Mouse (Mus musculus): ENCODE measurements at regions not wholly inside any gene's neighbourhood (a gene's known extent, or its start where the extent isn't known, plus 50 kb on each side); places are given as distances from the start of the nearest gene placed in this dataset.

GRCm38 (mm10) chr10:19140628-19141027 lies 125.2 kb upstream of the Tnfaip3 start:
- no peak for DNase-seq (ENCODE audit: low read depth, low spot score)

DNA sequence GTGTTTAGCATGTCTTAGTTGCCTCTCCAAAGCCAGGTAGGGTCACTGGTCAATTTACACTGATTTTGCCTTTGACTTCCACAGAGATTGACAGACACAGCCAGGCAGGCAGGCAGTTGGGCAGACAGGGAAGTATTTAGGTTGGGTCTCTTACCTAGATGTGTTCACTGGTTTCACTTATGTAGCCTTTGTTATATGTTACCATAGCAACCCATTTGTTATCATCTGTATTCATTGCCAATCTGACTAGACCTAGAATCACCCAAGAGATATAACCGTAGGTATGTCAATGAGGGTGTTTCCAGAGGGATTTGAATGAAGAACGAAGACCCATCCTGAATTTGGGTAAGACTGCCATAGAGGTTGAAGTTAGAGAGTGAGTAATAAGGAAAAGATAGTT lies 123.8 kb upstream of the Tnfaip3 start:
- no peak for DNase-seq (ENCODE audit: low read depth, low spot score)

DNA sequence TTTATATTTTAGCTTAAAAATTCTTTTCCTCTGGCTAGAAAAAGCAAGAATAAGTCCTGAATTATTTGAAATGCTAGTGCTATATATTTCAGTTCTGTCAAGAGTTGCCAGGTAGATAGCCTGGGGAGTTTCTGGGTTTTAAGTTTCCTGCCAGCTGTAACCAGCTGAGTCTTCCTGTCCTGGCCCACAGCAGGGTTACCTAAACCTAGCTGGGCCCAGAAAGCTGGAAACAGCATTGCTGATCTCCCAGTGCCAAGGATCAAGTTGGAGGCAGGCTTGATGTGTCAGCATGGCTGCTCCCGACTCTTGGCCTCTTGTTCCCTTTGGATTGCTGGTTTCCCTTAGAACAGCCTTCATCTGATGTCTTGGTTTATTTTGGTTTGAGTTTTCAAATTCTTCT lies 122.8 kb upstream of the Tnfaip3 start:
- no peak for DNase-seq (ENCODE audit: low read depth, low spot score)

GRCm38 (mm10) chr10:19127581-19128291 lies 112.3 kb upstream of the Tnfaip3 start:
- DNase-seq (ENCODE audit: low read depth, low spot score) = no peak

GRCm38 (mm10) chr10:19126922-19127321 lies 111.5 kb upstream of the Tnfaip3 start:
- DNase-seq (ENCODE audit: low read depth, low spot score) = no peak

- no peak for DNase-seq (ENCODE audit: low read depth, low spot score)
Observed at GRCm38 (mm10) chr10:19126438-19126837, 111.0 kb upstream of the Tnfaip3 start.

DNA sequence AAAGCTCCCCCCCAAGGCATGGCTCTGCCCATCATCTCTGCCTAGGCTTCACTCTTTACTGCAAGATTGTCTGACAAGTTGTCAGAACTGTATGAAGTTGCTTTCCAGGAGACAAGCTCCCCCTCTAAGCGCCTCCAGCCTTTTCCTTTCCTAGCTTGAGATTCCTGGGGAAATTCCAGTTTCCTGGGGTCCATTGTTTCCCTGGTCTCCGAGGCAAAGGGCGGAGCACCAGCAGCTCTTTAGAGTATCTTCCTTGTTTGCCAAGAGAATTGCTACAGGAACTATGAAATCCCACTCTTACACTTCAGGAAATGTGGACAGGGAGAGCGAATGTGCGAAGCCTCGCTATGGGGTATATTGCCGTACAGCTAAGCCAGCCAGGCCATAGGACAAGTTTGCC lies 108.2 kb upstream of the Tnfaip3 start:
- DNase-seq (ENCODE audit: low read depth, low spot score) = no peak

GRCm38 (mm10) chr10:19122221-19122620 lies 106.8 kb upstream of the Tnfaip3 start:
- DNase-seq (ENCODE audit: low read depth, low spot score) = no peak

- DNase-seq (ENCODE audit: low read depth, low spot score) = no peak
Observed at GRCm38 (mm10) chr10:19119281-19120049, 104.0 kb upstream of the Tnfaip3 start.

DNA sequence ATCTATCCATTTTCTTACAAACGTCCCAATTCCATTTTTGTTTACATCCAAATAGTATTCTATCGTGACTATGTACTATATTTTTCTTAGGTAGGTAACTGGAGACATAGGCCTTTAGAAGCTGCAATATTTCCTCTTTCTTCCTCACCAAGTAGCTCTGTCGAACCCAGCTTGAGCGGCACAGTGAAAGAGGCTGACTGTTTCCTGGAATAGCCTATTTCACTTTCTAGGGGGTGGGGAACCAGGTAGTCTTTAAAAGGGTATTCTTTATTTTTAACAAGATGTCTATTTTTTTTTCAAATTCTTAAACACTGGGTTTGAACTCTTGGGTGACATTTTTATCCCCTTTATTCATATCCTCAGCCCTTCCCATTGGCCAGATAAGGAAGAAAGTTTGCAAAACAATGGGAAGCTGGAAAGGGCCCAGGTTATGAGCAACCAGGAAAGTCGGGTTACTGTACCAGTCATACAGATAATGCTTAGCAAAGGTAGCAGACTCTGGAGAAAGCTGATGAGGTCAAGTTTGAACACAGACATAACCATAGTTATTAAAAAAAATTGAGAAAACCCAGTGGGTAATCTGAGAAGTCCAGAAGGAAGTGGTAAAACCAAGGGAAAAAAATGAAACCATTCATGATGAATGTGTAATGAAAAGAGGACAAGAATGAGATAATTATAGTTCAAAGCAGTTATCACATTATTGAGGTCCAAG lies 103.3 kb upstream of the Tnfaip3 start:
- no peak for DNase-seq (ENCODE audit: low read depth, low spot score)

DNA sequence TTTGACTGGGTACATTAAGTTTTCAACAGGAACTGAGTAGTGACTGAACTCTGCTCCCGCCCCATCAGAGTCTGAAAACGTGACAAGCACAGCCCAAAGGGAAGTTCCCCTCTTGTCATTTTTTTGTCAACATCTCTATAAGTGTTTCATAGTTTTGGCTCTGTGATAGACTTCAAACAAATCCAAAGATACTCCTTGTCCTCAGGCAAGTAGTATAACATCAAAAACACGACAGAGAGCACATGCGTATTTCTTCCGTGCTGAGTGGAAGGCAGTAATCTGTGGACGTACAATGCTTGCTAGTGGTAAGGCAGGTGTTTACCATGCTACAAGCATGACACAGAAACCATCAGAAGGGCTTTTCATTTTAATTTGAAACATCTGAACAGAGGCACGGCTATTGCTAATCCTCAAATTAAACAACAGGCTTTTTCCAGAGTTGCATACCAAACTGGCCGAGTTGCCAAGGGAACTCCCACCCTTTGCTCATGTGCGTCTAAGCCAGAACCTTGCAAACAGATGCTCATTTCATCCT lies 101.7 kb upstream of the Tnfaip3 start:
- peak; percentile 51 for DNase-seq (ENCODE audit: low read depth, low spot score)

- DNase-seq (ENCODE audit: low read depth, low spot score) = no peak
Observed at GRCm38 (mm10) chr10:19112459-19112858, 97.0 kb upstream of the Tnfaip3 start.

- DNase-seq (ENCODE audit: low read depth, low spot score) = peak; percentile 83
Observed at GRCm38 (mm10) chr10:19105231-19105681, 89.8 kb upstream of the Tnfaip3 start.

DNA sequence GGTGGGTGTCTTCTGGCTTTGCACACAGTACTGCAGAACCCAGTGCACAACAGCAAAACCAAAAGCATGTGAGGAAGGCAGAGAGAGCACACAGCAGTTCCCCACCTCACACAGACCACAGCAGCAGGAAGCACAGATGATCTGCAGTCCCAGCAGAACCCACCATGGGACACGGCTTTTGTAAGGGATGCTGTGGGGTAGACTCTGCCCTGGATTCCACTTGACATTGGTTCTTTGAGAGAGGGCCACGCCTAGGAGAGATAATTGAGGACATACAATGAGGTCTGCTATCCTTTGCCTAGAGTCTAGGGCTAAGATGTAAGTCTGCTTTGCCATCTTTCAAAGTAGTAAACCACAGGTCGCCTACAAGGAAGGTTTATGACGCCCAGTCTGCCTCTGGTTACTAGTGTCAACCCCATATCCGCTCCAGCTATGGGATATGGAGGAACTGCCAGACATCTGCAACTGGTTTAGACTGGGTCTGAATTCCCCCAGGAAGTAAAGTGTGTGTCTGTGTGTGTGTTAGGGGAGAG lies 89.3 kb upstream of the Tnfaip3 start:
- peak; percentile 78 for DNase-seq (ENCODE audit: low read depth, low spot score)

GRCm38 (mm10) chr10:19099369-19100285 lies 84.2 kb upstream of the Tnfaip3 start:
- DNase-seq (ENCODE audit: low read depth, low spot score) = no peak

DNA sequence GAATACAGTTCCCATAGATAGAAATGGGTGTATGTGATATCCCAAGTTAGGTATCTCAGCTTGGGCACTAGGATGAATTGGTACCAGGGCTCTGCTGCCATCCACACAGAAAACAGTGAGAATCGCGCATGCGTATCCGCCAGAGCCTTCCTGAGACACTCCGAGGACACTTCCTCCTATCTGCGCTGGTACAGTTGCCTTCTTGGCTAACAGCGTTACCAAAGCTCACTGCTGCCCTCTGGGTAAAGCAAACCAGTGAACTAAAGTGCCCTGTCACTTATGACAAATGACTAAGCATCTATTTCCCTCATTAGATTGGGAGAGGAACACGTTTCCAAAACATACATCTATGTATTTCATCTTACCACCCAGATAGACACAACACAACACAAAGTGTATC lies 78.8 kb upstream of the Tnfaip3 start:
- DNase-seq (ENCODE audit: low read depth, low spot score) = no peak

- DNase-seq (ENCODE audit: low read depth, low spot score) = no peak
Observed at GRCm38 (mm10) chr10:19093689-19094088, 78.2 kb upstream of the Tnfaip3 start.

- DNase-seq (ENCODE audit: low read depth, low spot score) = no peak
Observed at GRCm38 (mm10) chr10:19091949-19092348, 76.5 kb upstream of the Tnfaip3 start.

DNA sequence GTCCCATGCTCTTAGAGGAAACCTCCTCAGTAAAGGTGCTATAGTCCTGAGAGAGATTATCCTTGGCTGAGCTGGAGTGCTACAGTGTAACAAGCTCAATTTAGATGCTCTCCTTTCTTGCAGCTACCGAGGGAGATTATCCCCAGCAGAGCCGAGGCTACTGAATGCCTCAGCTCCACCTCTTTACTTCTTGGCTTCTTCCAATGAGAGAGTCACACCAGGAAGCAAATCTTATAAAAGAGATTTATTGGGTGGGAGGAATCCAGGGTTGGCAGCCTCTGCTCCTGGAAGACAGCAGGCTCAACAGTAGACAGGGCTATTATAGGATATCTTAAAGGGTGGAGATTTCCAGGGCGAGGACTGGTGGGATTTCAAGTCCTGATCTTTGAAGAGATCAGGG lies 75.7 kb upstream of the Tnfaip3 start:
- DNase-seq (ENCODE audit: low read depth, low spot score) = peak; percentile 17

- DNase-seq (ENCODE audit: low read depth, low spot score) = no peak
Observed at GRCm38 (mm10) chr10:19086995-19087394, 71.5 kb upstream of the Tnfaip3 start.

DNA sequence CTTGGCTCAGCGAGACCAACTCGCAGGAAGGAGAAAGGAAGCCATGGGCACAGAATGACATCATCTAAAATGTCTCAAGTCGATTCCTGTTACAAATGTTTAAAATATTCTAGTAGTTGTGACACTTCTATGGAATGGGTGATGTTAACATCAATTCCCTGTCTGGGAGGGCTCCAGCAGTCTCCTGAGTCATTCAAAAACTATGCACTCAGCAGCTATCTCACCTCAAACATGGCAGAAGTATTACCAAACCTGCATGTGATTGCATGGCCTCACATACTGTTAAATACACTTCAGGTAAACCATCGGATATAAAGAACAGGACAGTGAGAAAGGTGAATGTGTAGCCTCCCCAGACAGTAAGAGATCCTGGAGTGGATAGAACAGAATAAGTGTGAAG lies 66.7 kb upstream of the Tnfaip3 start:
- DNase-seq (ENCODE audit: low read depth, low spot score) = no peak
